Mouse (Mus musculus): ENCODE measurements at regions not wholly inside any gene's neighbourhood (a gene's known extent, or its start where the extent isn't known, plus 50 kb on each side); places are given as distances from the start of the nearest gene placed in this dataset.

GRCm38 (mm10) chrX:19168111-19168510, 313.0 kb downstream of the Tex13c3 start:
- Histone ChIP-seq H3K4me3 (no peak overlapping the region), H3K36me3 (no peaks in the 10 kb centered on the region), H3K27me3 (replicated peaks) (no peaks in the 10 kb centered on the region), H3K4me1 (no peaks in the 10 kb centered on the region), H3K4me2 (replicated peaks) (no peak overlapping the region), H3K9ac (no peak overlapping the region), H3K27ac (no peak overlapping the region), H3K9me3 (no peaks in the 10 kb centered on the region)
- WGBS = 96% methylated on average over 1 of the region's 1 CpGs
- no peak for ATAC-seq (ENCODE audit: low FRiP score, low read depth)

DNA sequence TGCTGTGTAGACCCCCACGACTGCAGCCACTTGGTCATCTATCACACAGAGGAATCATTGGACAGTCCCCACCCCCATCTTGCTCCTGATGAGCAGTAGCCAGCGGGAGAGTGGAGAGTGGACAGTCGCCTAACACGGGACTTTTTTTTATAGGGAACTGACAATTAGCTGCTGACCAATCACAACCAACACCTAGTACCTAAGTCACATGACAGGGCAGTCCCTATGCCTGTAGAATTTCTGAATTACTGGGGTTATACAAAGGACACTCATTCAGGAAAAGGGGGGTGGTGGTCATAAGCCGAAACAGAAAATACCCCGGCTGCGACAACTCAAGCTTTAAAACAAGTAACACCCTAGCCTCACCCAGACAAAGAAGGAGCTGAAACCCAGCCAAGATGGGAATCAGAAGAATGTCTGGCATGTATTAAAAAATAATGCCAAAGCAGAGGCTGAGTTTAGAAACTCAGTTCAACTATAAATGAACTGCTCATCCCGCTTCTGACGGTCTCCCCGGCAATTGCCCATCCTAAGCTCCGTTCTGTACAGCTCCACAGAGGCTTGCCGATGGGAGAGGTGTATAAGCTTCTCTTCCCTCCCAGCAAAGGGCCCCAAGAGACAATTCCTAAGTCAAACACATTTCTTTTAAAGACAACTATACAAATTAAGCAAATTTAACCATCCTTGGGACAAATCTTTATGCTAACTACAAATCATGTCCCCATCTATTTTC, 313.8 kb downstream of the Tex13c3 start:
- WGBS = 61% methylated on average over 12 of the region's 12 CpGs
- Histone ChIP-seq H3K9me3 (no peaks in the 10 kb centered on the region), H3K4me3 (no peak overlapping the region), H3K4me2 (replicated peaks) (peak overlapping the region; percentile 25), H3K27ac (no peak overlapping the region), H3K36me3 (no peaks in the 10 kb centered on the region), H3K27me3 (replicated peaks) (no peaks in the 10 kb centered on the region), H3K9ac (no peak overlapping the region), H3K4me1 (no peaks in the 10 kb centered on the region)
- ATAC-seq (ENCODE audit: low FRiP score, low read depth) = peak; percentile 29; the same call in 1 of the 2 replicates

GRCm38 (mm10) chrX:19165891-19166644, 315.1 kb downstream of the Tex13c3 start:
- no peaks in the 10 kb centered on the region for H3K36me3 ChIP-seq
- H3K4me3 ChIP-seq = no peak overlapping the region
- no peaks in the 10 kb centered on the region for H3K27me3 ChIP-seq (replicated peaks)
- no peak for ATAC-seq (ENCODE audit: low FRiP score, low read depth)
- no peak overlapping the region for H3K27ac ChIP-seq
- H3K4me2 ChIP-seq (replicated peaks) = no peak overlapping the region
- no peaks in the 10 kb centered on the region for H3K4me1 ChIP-seq
- no peaks in the 10 kb centered on the region for H3K9me3 ChIP-seq
- 74% methylated on average over 5 of the region's 5 CpGs for WGBS
- no peak overlapping the region for H3K9ac ChIP-seq

DNA sequence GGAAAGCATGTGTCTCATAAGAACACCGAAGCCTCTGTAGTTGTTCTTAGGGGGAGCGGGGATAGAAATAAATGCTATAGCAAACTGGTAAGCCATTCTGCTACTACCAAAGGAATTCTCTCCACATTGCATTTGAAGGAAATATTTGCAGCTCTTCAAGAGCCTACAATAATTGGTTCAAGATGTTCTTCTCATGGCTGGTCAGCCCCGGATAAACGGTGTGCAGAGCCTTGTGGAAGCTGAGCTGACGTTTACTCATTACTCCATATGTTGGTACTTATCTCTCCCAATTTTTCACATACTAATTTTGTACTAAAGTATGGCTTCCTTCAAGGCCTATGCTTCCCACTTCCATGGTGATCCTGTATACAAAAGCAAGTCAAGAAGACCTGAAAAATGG, 317.0 kb downstream of the Tex13c3 start:
- ATAC-seq (ENCODE audit: low FRiP score, low read depth) = no peak
- H3K36me3 ChIP-seq = no peaks in the 10 kb centered on the region
- H3K9ac ChIP-seq = no peak overlapping the region
- H3K9me3 ChIP-seq = no peaks in the 10 kb centered on the region
- H3K27me3 ChIP-seq (replicated peaks) = no peaks in the 10 kb centered on the region
- no peak overlapping the region for H3K4me3 ChIP-seq
- WGBS = 85% methylated on average over 5 of the region's 5 CpGs
- no peaks in the 10 kb centered on the region for H3K4me1 ChIP-seq
- no peak overlapping the region for H3K27ac ChIP-seq
- no peak overlapping the region for H3K4me2 ChIP-seq (replicated peaks)

DNA sequence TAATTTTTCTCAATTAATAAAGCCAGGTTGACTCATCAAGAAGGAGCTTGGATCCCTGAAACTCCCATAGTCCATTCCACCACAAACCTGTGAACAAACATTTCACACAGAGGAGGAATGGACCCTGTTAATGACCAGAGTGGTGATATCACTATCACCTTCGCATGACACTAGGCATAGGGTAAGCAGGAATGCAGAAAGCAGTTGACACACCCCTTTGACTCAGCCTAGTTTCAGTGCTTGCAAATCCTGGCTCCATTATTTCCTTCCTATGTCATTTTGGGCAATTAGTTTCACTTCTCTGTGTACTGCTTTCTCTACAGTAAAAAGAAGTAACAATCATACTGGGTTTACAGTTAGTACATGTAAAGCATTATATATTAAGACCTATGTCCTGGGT, 318.2 kb downstream of the Tex13c3 start:
- ATAC-seq (ENCODE audit: low FRiP score, low read depth) = no peak
- Histone ChIP-seq H3K27me3 (replicated peaks) (no peaks in the 10 kb centered on the region), H3K27ac (no peak overlapping the region), H3K9ac (no peak overlapping the region), H3K4me3 (no peak overlapping the region), H3K9me3 (no peaks in the 10 kb centered on the region), H3K4me2 (replicated peaks) (no peak overlapping the region), H3K4me1 (no peaks in the 10 kb centered on the region), H3K36me3 (no peaks in the 10 kb centered on the region)
- 75% methylated on average over 1 of the region's 1 CpGs for WGBS

DNA sequence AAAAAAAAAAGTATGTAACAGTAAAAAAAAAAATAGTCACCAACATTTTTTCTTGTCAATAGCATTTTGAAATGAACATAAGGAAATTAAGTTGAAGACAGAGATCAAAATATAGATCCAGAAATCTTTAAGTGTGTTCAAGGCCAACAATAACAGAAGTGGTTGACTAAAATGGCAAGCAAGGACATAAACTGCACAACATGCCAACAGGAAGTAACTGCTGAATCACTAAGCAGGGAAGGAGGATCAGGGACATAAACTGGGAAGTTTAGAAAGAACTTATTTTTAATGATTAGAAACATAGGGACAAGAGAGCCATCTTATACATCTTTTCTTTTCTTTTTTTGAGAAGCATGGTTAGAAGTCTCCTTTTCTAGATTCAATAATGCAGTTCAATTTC, 318.8 kb downstream of the Tex13c3 start:
- no peaks in the 10 kb centered on the region for H3K27me3 ChIP-seq (replicated peaks)
- no peaks in the 10 kb centered on the region for H3K36me3 ChIP-seq
- no peak overlapping the region for H3K9ac ChIP-seq
- H3K27ac ChIP-seq = no peak overlapping the region
- H3K4me3 ChIP-seq = no peak overlapping the region
- no peaks in the 10 kb centered on the region for H3K4me1 ChIP-seq
- H3K9me3 ChIP-seq = no peaks in the 10 kb centered on the region
- ATAC-seq (ENCODE audit: low FRiP score, low read depth) = no peak
- H3K4me2 ChIP-seq (replicated peaks) = no peak overlapping the region

DNA sequence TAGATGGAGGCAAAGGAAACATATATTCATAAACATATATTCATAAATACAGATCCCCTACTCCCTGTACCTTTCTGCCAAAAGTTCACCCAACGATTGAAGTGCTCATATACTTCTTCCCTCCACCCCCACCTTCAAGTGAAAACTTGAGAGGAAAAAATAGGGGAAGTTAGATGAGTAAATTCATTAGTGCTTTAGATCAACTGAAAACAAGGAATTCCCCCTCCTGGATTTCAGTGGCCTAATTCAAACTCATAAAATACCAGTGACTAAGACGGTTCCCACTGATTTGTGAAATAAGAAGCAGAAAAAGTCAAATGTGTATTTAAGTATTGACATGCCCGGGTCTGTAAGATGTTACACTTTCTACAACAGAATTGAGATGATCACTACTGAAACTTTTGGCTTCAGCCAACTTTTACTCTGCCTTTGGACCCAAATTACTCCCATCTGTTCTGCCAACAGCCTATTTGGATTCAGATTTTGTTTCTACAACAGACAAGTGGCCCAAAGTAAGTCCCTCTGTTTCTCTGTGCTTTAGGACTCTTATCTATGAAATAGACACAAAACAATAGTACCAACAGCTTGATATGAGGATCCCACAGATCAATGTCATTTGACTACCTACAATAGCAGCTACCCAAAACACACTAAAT, 320.7 kb downstream of the Tex13c3 start:
- ATAC-seq (ENCODE audit: low FRiP score, low read depth) = no peak
- H3K4me2 ChIP-seq (replicated peaks) = no peak overlapping the region
- WGBS = 79% methylated on average over 3 of the region's 3 CpGs
- H3K27me3 ChIP-seq (replicated peaks) = no peaks in the 10 kb centered on the region
- no peaks in the 10 kb centered on the region for H3K9me3 ChIP-seq
- H3K27ac ChIP-seq = no peak overlapping the region
- no peak overlapping the region for H3K9ac ChIP-seq
- no peaks in the 10 kb centered on the region for H3K36me3 ChIP-seq
- no peaks in the 10 kb centered on the region for H3K4me1 ChIP-seq
- H3K4me3 ChIP-seq = no peak overlapping the region

DNA sequence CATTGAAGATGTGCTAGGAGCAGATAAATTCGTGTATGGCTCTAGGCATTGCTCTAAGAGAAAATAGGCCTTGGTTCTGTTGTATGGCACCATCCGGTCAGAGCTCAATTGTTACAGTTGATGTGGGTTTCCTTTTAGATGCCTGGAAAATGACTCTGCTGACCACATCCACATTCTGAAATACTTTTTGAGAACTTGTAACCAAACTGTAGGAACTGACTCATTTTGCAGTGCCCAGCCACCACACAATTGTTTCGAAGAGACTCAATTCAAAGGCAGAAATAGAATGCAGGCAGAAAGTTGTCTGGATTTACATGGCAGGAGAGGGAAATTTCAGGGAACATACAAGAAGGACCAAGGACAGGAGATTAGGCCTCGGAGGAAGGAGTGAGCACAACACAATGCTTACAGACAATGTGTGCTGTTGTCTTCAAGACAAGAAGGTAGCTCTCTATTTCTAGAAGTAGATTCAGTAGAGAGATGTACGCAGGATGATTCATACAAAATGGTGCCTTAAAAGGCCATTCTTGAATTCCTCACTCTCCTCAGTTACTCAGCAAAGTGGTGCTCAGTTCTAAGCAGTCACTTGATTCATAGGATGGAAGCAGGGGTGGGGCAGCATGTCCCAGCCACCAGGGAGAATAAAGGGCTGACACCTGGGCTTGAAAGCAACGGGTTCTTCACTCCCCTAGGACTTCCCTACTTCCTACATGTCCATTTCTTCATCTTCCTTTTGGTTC, 323.5 kb downstream of the Tex13c3 start:
- no peak overlapping the region for H3K4me3 ChIP-seq
- WGBS = 86% methylated on average over 6 of the region's 6 CpGs
- ATAC-seq (ENCODE audit: low FRiP score, low read depth) = no peak
- H3K4me2 ChIP-seq (replicated peaks) = no peak overlapping the region
- no peaks in the 10 kb centered on the region for H3K27me3 ChIP-seq (replicated peaks)
- H3K9ac ChIP-seq = no peak overlapping the region
- no peak overlapping the region for H3K27ac ChIP-seq
- H3K4me1 ChIP-seq = no peaks in the 10 kb centered on the region
- no peaks in the 10 kb centered on the region for H3K36me3 ChIP-seq
- no peaks in the 10 kb centered on the region for H3K9me3 ChIP-seq

DNA sequence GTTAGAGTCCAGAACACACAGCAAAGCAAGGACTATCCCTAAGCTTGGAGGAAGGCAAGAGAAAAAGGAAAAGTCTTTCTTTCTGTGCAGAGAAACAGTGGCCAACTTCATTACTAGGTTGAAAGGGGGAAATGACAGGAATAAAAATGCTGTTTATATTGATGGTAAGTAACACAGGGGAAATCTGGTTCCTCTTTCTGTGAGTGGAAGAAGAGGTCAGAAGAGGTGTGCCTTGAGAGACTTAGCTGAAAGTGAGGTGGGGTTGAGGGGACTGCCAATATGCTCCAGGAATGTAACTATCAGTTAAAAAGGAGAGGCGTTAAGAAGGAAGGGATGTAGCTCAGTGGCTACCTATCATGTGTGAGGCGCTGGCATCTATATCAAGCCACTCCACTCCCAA, 327.5 kb downstream of the Tex13c3 start:
- Histone ChIP-seq H3K4me2 (replicated peaks) (no peak overlapping the region), H3K27me3 (replicated peaks) (no peaks in the 10 kb centered on the region), H3K36me3 (no peaks in the 10 kb centered on the region), H3K27ac (no peak overlapping the region), H3K4me1 (no peaks in the 10 kb centered on the region), H3K4me3 (no peak overlapping the region), H3K9me3 (no peaks in the 10 kb centered on the region), H3K9ac (no peak overlapping the region)
- WGBS = 87% methylated on average over 2 of the region's 2 CpGs
- ATAC-seq (ENCODE audit: low FRiP score, low read depth) = no peak

DNA sequence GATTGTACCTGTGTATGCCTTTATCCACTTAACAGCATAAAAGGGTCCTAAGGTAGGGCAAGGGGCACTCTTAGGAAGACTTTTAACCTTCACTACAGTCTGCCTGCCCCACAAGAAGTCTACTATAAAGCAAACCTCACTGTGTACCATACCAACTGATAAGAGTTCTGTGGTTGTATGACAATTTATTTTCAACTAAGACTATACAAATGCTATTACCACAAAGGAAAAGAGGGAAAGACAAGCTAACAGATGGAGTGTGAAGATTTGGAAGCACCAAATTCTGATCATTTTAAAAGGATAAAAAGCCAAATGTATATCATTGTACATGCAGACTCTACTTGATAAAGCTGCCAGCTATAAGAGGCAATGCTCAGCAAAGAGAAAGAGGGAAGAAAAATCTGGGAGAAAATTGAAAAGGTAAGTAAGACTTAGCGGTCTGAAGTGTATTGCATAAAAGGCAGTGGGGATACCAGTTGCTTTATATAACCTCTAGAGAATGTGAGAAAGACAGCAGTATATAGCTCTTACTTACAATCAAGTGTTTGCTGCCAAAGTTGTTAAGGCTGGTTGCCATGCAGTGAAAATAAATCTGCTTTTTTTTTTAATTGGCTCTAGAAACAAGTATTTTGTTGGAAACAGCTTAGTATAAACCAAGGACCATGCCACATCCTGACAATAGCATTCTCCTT, 328.8 kb downstream of the Tex13c3 start:
- Histone ChIP-seq H3K27ac (no peak overlapping the region), H3K4me3 (no peak overlapping the region), H3K4me2 (replicated peaks) (no peak overlapping the region), H3K36me3 (no peaks in the 10 kb centered on the region), H3K4me1 (no peaks in the 10 kb centered on the region), H3K9me3 (no peaks in the 10 kb centered on the region), H3K27me3 (replicated peaks) (no peaks in the 10 kb centered on the region), H3K9ac (no peak overlapping the region)
- 93% methylated on average over 1 of the region's 1 CpGs for WGBS
- ATAC-seq (ENCODE audit: low FRiP score, low read depth) = no peak

GRCm38 (mm10) chrX:19150606-19151005, 330.5 kb downstream of the Tex13c3 start:
- no peaks in the 10 kb centered on the region for H3K4me1 ChIP-seq
- 89% methylated on average over 3 of the region's 3 CpGs for whole genome bisulfite sequencing

GRCm38 (mm10) chrX:19148672-19149071, 332.4 kb downstream of the Tex13c3 start:
- H3K36me3 ChIP-seq = no peaks in the 10 kb centered on the region

More at GRCm38 (mm10) chrX:19150606-19151005, 330.5 kb downstream of the Tex13c3 start:
- H3K36me3 ChIP-seq = no peaks in the 10 kb centered on the region
- no peak overlapping the region for H3K4me3 ChIP-seq
- no peak overlapping the region for H3K4me2 ChIP-seq (replicated peaks)
- H3K9ac ChIP-seq = no peak overlapping the region
- no peaks in the 10 kb centered on the region for H3K27me3 ChIP-seq (replicated peaks)
- no peak for ATAC-seq (ENCODE audit: low FRiP score, low read depth)
- no peak overlapping the region for H3K27ac ChIP-seq
- H3K9me3 ChIP-seq = no peaks in the 10 kb centered on the region

More at GRCm38 (mm10) chrX:19148672-19149071, 332.4 kb downstream of the Tex13c3 start:
- Histone ChIP-seq H3K9ac (no peak overlapping the region), H3K4me2 (replicated peaks) (no peak overlapping the region), H3K4me3 (no peak overlapping the region), H3K4me1 (no peaks in the 10 kb centered on the region), H3K27ac (no peak overlapping the region), H3K27me3 (replicated peaks) (no peaks in the 10 kb centered on the region), H3K9me3 (no peaks in the 10 kb centered on the region)
- 85% methylated on average over 1 of the region's 1 CpGs for WGBS
- no peak for ATAC-seq (ENCODE audit: low FRiP score, low read depth)
